Mouse (Mus musculus) brain, embryonic 14.5 days (tissue): ENCODE measurements at regions not wholly inside any gene's neighbourhood (a gene's known extent, or its start where the extent isn't known, plus 50 kb on each side); places are given as distances from the start of the nearest gene placed in this dataset.

Experiments used
- CTCF ChIP-seq: fragments of 200-500 bp; IDR thresholded peaks from 2 replicates; pipeline ENCODE4 v1.5.1; 2012; ENCODE audit warnings: inconsistent platforms, mild to moderate bottlenecking, moderate library complexity, borderline replicate concordance; ENCODE audit not compliant: insufficient read depth, insufficient read length; ENCODE audit errors: extremely low read depth
- POLR2A ChIP-seq: fragments of 200-500 bp; IDR thresholded peaks from 2 replicates; pipeline ENCODE4 v1.6.1; 2012; ENCODE audit warnings: mild to moderate bottlenecking, inconsistent platforms, borderline replicate concordance; ENCODE audit not compliant: poor library complexity, insufficient read depth, insufficient read length, severe bottlenecking; ENCODE audit errors: extremely low read depth

GRCm38 (mm10) chr14:17569087-17569636, 90.9 kb upstream of the Thrb start:
- TF ChIP-seq CTCF = no peak
- TF ChIP-seq POLR2A = no peak
